Mouse (Mus musculus) kidney, postnatal 25 days (tissue): ENCODE measurements around the gene Ndufs1.

ENCODE experiments used
- DNase-seq, 2 experiments: peaks; one replicate each; pipeline ENCODE4 v3.0.0; 2021; ENCODE audit warnings: mixed read lengths in 2 of 2

Gene Ndufs1

GRCm38 (mm10) chr1:63115096-63115495, 61.5 kb downstream of the Ndufs1 start:
- DNase-seq: no peak

- DNase-seq: peak; percentile 77 to 90
Measured at GRCm38 (mm10) chr1:63114136-63114781, 62.4 kb downstream of the Ndufs1 start, which contains the start of gene Ino80d. Gene Ino80d, minus strand, starts transcription at chr1:63114667.

GRCm38 (mm10) chr1:63113274-63114135, 63.1 kb downstream of the Ndufs1 start:
- peak; percentile 59 to 81 for DNase-seq

- DNase-seq: peak; percentile 70 to 90
Measured at GRCm38 (mm10) chr1:63112865-63113261, 63.8 kb downstream of the Ndufs1 start.

- DNase-seq: no peak
Measured at GRCm38 (mm10) chr1:63112151-63112864, 64.3 kb downstream of the Ndufs1 start.

GRCm38 (mm10) chr1:63110536-63111285, 65.9 kb downstream of the Ndufs1 start:
- peak in 1 of 2 experiments; percentile 44 for DNase-seq

GRCm38 (mm10) chr1:63107614-63108327, 68.9 kb downstream of the Ndufs1 start:
- DNase-seq: peak in 1 of 2 experiments; percentile 12

GRCm38 (mm10) chr1:63102758-63103451, 73.7 kb downstream of the Ndufs1 start:
- DNase-seq: no peak

- DNase-seq: no peak
Measured at GRCm38 (mm10) chr1:63100196-63100595, 76.4 kb downstream of the Ndufs1 start.

- no peak for DNase-seq
Measured at GRCm38 (mm10) chr1:63098831-63099230, 77.8 kb downstream of the Ndufs1 start.

- DNase-seq: no peak
Measured at GRCm38 (mm10) chr1:63096071-63096470, 80.6 kb downstream of the Ndufs1 start.
